ENCODE assay signal across 7 mouse cellular contexts in the genomic region with DNA sequence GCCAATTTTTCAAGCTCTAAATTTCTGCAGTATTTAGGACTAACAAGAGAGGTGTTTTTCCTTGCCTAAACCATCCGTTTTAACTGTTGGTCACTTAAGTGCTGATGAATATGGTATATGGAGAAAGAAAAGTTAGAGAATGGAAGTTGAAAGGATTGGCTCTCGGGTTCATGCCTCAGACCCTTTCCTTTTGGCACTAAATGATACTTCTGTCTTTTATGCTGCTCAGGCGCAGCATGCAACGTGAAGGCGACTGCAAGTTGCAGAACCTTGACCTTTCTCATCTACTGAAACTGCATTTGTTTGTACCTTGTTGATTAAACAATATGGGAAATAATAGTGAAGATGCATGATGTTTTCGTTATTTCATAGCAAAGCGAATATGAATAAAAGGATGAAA. TPM values are rescaled to one million over a fixed set of nuclear protein-coding genes. Genes with fewer than 3 reads are reported as not detected.
DNase-seq lines count a peak whose midpoint lies in the region; TF ChIP-seq lines count a peak whose summit lies in the region.
"Not testable (repeated sequence)": the region's sequence is repeated elsewhere in the genome, so short reads cannot be mapped to it uniquely, and the experiment has no call there.

No protein-coding gene starts in this region.

- 84% methylated on average over 7 of the region's 7 CpGs for WGBS in liver, adult 2 months

- H3K4me3 ChIP-seq in liver, adult 2 months (ENCODE audit: insufficient read depth, low read depth, low read length): not testable (repeated sequence)

- not testable (repeated sequence) for H3K9ac ChIP-seq in liver, adult 2 months (ENCODE audit: low read depth, low read length)

- not testable (repeated sequence) for H3K27ac ChIP-seq in liver, adult 2 months (replicated peaks; ENCODE audit: insufficient read depth, low read depth, low read length)

- TF ChIP-seq POLR2A in liver, adult 2 months (IDR thresholded peaks at IDR 0.05; ENCODE audit: extremely low read depth, insufficient read depth, low read length): not testable (repeated sequence)

- H3K27me3 ChIP-seq in liver, adult 2 months (ENCODE audit: control insufficient read depth, insufficient read depth, low read length): not testable (repeated sequence)

- DNase-seq in CD4-positive helper T cell, adult 2 months (ENCODE audit: low read depth, low spot score): peak; percentile 2
- DNase-seq in ZHBTc4 (ENCODE audit: low read depth, low spot score): peak; percentile 44
- DNase-seq in c-Kit-positive CD71-negative TER-119-negative erythroid progenitor cells, embryonic 14.5 days (ENCODE audit: low read depth): peak; percentile 9
- DNase-seq in embryo, embryonic 11.5 days (ENCODE audit: low read depth, low spot score): peak; percentile 16
- DNase-seq in hindlimb bud, embryonic 11.5 days (ENCODE audit: extremely low spot score, low read depth, low spot score): peak; percentile 39
- peak; percentile 6 for DNase-seq in liver, adult 2 months (ENCODE audit: extremely low read depth, low read depth, low spot score)
- peak; percentile 23 for DNase-seq in naive thymus-derived CD4-positive, alpha-beta T cell, adult 2 months (ENCODE audit: low read depth)

- not testable (repeated sequence) for H3K79me2 ChIP-seq in liver, adult 2 months (ENCODE audit: control insufficient read depth, insufficient read depth, low read length)

- H3K36me3 ChIP-seq in liver, adult 2 months (ENCODE audit: control insufficient read depth, insufficient read depth, low read length): not testable (repeated sequence)

- TF ChIP-seq CTCF in liver, adult 2 months (IDR thresholded peaks at IDR 0.05; ENCODE audit: low read depth, low read length): not testable (repeated sequence)

- not testable (repeated sequence) for H3K4me1 ChIP-seq in liver, adult 2 months (ENCODE audit: control insufficient read depth, insufficient read depth, low read length)

RNA-seq across cellular contexts. Expression of a gene that starts 38.9 kb away (rescaled TPM):
- total RNA-seq in liver, adult 2 months (2014; rRNA removed): 8.0 and 11.5 TPM in 2 replicates
- 102 and 123 TPM in 2 replicates for polyA plus RNA-seq in liver, adult 2 months (2012; rRNA removed)
